Mouse (Mus musculus) gastrocnemius, postnatal 4 days (tissue): ENCODE results near the gene Id4. TPM values are rescaled to one million over a fixed set of nuclear protein-coding genes. Genes with fewer than 3 reads are reported as not detected.
A peak's percentile ranks its signal among the peaks of the same experiment; 100 is the strongest.

Experiments
- DNase-seq, 2 experiments: peaks; one replicate each; pipeline ENCODE4 v3.0.0; 2021 to 2022; ENCODE audit warnings: low spot score in 2 of 2, mixed read lengths in 2 of 2
- long read RNA-seq, 2 experiments: library from polyadenylated mRNA; stranded (forward); transcript quantifications; one replicate each; pipeline ENCODE4 v2.0.0; 2021
- total RNA-seq, 2 experiments: library from RNA; stranded (reverse); gene quantifications; 2 replicates each; pipeline ENCODE4 v1.2.3; 2021

Id4 gene
- 1 to 10 TPM; 2.8 to 4.3 TPM for total RNA-seq
- long read RNA-seq, experiment 1, transcript Id4-201 (3 exons, 3,849 nt): major isoform, 27 of 28 reads
- long read RNA-seq, experiment 1, partial matches to known transcripts: 0 of 28 reads
- long read RNA-seq, experiment 1, other reads (novel, unspliced or antisense): 1 of 28 reads
- long read RNA-seq, experiment 2, transcript Id4-201 (3 exons, 3,849 nt): major isoform, 14 of 17 reads
- long read RNA-seq, experiment 2, partial matches to known transcripts: 1 of 17 reads
- long read RNA-seq, experiment 2, other reads (novel, unspliced or antisense): 2 of 17 reads

DNA sequence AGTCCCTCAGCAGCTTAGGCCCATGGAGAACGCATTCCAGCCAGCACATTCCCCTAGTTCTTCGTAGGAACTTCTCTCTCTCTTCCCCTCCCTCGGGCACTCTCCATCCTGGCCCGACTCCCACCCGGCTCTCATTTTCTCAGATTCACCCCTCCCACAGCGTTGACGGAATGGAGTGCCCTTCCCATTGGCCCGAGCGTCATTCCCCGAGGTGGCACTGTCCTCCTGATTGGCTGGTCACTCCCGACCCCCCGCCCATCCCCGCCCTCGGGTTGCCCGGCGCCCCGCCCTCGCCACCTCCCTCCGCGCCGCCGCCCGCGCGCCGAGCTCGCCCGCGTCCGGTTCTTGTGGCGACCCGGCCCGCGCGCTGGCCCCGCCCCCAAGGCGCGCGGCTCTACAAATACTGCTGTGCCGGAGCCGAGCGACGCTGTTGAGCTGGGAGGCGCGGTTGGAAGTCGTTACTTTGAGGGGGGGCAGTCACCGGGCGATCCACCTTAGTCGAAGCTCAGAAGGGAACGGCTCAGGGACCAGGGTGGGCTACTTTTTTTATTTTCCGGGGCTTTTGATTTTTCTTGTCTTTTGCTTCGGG is at the start of gene Id4:
TSS of gene Id4 (plus strand) at position 539 of the 589 bp plus-strand sequence.
- DNase-seq: peak; percentile 88 to 94

DNA sequence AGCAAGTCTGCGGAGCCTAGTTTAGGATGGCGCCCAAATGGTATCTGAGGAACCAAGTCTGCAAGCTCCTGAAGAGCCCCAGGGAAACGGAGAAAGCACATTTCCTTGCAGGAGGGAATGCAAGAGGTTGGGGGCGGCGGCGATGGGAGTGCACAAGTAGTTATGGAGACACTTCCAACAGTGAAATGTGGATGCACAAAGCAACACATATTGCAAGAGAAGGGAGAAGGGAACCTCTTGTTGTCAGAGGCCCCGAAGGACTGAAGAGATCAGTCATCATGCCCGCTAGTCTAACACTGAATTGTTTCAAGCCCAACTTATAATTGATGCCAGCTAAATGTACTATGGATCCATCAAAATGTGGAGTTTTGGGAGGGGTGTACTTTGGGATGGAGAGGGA is 33.9 kb upstream of the Id4 start:
- peak in 1 of 2 experiments; percentile 29 for DNase-seq

DNA sequence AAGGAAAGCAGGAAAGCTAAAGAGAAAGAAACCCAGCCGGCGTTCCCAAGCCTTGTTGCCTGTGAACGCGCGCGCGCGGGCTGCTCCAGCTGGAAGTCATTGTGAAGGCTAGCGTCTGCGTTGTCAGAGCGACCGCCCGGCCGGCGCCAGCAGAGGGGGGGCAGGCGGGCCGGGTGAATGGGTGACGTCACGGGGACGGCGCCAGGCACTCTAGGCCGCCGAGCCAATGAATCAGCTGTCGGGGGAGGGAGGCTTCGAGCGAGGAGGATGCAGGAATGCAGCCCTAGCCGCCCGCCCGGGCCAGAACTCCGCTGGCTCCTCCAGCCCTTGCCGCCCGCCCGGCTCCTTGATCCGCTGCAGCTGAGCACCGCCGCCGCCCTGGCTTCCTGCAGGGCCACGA is 33.3 kb upstream of the Id4 start:
- DNase-seq: peak; percentile 93 to 95

DNA sequence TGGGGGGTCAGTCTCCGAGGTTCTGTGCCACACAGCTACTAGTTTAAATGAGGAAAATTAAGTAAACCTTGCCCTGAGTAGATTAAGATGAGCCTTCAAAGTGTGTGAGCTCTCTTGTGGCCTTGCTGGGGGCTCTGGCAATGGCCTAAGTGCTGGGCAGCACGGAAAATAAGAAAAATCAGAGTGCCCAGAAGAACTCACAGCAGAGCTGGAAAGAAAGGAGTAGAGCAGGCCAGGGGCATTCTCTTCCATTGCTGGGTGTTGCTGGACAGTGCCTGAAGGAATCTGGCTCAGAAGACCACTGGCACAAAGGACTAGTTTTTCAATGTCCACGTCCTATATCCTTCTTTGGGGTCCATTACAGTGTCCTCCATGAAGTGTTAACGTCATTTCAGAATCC is 32.9 kb upstream of the Id4 start:
- DNase-seq: no peak

DNA sequence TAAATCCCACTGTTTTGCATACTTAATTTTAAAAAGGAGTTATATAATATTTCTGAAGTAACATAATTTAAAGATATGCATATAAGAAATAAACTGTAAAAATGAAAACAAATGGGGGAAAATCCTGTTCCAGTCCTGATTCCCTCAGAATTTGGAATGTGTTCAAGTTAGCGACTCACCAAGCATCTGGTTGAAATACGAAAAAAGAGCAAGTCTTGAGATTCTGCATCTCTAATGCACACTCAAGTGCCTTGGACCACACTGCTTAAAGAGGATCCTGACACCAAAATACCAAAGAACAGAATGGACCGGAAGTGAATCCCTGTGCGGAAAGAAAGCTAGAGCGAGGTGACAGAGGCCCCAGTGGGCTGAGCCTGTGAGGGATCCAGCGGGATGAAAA is 30.0 kb upstream of the Id4 start:
- DNase-seq: no peak

DNA sequence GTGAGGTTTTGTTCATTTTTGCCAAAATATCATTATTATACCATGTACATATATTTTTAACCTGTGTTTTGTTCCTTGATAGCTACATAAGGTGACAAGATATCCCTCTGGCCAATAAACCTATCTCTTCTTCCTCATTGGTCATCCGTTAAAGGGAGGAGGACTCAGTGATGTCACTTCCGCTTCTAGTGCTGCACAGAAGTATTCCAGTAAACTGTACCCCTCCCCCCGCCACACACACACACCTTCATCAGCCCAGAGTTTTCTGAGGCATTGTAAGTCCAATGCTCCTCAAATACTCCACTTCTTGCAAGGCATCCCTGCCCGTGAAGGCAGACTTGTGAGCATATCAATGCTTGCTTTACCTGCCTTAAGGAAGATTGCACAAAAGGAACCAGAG is 24.6 kb upstream of the Id4 start:
- DNase-seq: no peak

DNA sequence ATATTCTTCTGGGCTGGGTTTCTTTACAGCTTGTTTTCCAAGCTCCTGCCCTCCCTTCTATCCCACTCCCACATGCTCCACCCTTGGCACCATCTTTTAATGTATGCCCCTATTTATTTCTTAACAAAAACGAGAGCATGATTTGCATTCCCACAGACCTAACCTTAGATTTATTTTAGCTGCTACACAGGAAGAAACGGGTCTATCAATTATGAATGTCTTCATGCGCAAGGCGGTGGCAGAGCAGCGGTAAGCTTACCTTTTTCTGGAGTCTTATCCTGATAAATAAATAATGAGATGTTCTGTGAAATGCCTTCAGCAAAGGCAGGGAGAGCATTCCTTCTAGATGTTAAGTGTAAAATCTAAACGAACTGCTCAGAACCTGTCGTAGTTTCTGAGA is 24.2 kb upstream of the Id4 start:
- DNase-seq: no peak

DNA sequence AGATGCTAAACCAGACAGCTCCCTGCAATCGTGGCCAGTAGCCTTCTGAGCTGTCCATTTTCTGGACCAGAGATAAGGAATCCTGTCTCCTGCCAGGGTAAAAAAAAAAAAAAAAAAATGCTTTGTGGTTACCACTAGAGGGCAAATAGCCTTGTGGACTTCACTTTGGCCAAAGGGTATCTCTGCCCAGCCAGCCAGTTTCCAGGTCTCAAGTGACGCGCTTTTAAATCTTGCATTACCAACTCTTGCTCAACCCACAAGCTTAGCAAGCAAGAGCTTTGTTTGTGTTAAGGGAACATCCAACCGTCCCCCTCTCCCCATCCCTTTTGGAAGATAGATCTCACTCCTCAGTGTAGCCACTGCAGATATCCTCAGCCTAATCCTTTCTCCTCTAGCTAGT is 23.5 kb upstream of the Id4 start:
- no peak for DNase-seq

DNA sequence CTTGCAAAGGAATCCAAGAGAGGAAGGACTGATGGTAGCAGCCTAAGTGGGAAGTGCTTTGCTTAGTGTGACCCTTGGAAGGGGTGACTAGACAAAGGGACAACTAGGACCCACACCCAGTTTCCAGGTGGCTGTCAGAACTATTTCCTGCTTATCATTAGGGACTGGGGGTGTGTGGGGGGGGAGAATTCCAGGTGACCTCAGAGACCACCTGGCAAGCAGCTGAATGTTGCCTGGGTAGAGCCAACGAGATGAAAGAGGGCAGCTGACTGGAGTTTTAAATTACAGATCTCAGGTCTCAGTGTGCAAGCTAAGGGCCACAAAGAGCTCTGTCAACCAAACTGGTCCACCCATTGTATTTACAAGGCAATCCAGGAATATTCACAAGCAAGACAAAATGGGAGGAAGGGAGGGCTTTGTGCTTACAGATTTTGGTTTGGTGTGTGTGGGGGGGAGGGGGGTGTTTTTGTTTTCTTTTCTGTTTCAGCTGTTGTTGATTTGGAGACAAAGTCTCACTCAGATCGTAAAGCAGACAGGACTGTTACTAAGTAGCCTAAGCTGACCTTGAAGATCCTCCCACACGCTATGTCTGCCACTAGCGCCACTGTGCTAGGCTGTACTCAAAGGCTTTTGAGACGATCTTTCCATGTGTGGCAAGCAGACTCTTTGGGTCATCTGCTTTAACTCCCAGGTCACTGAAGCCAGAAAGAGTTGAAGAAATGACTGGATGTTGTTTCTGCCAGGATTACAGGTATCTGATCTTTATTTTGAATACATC is 15.6 kb upstream of the Id4 start:
- DNase-seq: no peak

DNA sequence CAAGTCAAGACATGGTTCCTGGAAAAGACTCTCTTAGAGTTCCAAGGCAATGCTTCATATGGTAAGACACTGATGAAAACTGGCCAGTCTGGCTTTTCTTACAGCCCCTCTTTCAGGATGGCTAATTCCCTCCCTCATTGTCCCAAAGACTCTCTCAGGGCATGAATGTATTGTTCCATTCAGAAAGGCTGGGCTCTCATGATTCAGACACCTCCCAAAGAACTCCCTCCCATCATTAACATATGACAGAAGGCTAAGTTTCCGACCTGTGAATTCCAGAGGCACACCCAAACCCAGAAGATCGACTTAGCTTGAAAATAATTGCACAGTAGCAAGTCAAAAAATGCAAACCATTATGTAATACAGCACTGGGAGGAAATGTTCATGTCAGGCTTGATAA is 8.5 kb upstream of the Id4 start:
- DNase-seq: no peak

DNA sequence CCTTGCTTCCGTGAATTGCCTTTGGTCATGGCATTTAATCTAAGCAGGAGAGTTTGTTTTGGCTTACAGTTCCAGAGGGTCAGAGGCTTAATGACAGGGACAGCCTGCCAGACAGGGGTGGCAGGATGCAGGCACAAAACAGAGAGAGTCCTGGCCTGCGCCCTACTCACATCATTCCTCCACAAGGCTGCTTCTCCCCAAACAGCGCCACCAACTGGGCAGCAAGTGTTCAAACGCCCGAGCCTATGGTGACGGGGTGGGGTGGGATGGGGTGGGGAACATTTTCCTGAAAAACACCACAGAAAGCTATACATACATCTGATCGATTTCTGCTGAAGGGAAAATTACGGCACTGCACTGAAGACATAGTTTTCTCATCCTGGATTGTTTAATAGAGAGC is 6.0 kb upstream of the Id4 start:
- DNase-seq: no peak

DNA sequence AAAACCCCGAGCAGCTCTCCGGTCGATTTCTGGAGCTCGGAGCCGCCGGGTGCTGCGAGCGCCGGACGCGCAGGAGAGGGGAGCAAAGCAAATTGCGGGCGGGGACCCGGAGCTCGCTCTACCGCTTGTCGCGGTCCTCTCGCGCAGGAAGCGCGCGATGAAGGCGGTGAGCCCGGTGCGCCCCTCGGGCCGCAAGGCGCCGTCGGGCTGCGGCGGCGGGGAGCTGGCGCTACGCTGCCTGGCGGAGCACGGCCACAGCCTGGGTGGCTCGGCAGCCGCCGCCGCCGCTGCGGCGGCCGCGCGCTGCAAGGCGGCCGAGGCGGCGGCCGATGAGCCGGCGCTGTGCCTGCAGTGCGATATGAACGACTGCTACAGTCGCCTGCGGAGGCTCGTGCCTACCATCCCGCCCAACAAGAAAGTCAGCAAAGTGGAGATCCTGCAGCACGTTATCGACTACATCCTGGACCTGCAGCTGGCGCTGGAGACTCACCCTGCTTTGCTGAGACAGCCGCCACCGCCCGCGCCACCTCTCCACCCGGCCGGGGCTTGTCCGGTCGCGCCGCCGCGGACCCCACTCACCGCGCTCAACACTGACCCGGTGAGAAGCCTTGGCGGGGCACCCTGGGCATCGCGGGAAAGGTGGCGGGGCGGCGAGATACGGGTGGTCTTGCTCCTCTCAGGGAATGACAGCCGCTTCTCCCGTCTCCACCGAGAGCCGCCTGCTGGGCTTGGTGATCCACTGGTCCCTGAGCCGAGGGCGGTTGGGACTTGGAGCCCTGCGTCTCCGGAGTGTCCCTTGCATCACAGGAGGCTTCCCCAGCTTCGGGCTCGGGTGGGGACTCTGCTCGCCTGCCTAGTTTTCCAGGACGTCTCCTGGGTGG is 553 bp downstream of the Id4 start:
- peak; percentile 36 to 59 for DNase-seq

DNA sequence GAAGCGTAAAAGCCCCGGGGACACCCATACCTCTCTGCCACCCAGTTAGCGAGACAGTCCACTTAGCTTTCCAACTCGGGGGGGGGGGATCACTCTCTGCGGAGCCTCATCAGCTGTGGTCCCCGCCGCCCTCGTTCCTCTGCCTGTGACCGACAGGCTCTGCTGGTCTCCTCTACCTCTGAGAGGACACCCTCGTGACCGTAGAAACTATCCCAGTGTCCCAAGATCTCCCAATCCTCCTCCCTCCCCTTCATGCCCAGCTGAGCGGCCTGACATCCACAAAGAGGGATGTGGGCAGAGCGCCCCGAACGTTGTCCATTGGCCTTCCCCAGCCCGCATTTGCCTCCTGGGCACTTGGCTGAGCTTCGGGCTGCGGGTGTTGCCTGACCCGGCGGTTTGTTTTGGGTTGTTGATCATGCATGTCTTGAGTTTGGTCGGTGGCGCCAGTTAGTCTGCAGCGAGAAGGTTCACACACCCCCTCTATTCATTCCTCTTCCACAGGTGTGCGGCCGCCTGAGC is 1.5 kb downstream of the Id4 start:
- peak in 1 of 2 experiments; percentile 22 for DNase-seq

DNA sequence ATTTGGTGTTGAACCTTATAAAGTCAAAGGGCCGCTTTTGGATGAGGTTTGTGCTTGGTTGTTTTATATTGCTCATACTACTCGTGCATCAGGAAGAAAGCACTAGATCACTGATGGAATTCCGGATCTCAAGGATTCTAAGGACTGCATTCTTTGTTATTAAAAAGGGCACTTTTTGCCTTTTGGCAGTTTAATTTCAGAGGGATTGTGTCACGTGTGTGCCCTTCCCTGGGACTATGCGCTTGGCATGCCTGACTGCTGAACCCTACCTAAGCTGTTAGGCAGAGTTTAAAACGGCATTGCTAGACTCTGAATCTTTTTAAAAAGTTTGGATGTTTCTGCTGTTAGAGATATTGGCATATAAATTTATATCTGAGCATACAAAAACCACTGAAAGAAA is 4.0 kb downstream of the Id4 start:
- no peak for DNase-seq

DNA sequence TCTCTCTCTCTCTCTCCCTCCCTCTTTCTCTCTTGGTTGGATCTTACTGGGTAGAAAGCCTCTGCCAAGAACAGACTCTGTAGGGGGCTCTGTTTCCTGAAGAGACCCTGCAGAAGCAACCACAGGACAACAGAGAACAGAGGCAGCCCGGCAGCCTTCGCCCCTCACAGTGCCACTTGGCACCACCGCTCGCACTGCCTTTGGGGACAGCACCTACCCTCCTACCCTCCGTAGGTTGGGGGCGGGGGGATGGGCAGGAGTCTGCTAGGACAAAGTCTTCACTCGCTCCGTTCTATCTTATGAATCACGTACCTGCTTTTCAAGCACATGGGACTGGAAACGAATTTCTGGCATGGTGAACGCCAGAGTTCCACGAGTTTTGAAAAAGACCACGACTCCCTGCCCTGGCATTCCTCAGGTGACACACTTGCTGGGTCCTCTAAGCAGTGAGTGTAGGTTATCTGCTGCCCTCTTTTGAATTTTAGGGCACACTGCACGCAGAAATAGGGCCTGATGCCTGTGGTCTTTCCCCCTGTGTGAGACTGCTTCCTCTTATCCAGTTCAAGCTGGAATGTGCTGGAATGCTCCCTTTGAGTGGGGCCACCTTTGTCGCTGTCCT is 12.5 kb downstream of the Id4 start:
- DNase-seq: peak in 1 of 2 experiments; percentile 23

DNA sequence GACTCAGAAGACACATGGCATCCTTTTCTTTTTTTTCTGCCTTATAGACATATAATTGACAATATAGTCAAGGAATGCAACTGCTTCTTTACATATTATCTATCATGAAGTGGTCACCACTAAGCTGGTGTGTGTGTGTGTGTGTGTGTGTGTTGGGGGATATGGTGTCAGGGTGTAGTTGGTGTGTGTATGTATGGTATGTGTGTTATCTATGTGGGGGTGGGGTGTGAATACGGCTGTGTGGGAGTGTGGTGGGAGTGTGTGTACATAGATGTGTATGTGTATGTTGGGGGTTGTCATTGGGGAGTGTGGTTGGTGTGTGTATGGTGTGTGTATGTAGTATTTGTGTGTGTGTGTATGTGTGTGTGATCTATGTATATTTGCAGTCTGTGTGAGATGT is 13.1 kb downstream of the Id4 start:
- DNase-seq: no peak

DNA sequence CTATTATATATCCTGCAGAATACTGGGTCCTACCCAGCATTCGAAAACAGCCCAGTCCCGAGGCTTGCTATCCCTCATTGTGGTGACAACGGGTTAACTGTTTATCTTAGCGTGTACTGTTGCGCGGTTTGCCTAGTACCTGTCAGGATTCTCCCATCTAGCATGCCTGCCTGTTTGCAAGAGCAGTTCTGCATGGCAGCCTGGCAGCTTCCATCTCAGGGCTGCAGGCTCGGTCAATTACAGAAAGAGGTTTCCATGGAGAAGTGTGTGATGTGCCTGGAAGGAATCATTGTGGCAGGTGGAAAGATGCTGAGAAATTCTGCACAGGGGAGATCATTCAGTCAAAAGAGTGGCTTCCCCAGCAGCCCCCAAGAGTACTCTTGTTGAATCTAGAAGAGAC is 16.0 kb downstream of the Id4 start:
- no peak for DNase-seq

DNA sequence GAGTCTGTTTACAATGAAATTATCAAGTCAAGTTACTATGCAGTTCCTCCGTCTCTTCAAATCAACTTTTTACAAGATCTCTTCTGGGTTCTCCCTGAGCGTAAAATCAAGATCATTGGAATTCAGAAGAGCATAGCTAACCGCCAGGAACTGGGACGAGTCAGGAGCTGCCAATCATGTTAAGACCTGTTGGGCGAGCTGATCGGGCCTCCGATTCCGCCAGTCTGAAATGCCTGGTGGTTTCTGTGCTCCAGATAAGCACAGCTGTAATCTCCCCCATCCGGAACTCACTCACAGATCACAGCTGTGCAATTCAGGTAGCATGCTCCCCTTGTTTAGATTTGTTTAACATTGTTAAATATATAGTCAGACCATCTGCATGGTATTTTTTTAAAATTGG is 23.4 kb downstream of the Id4 start:
- no peak for DNase-seq

DNA sequence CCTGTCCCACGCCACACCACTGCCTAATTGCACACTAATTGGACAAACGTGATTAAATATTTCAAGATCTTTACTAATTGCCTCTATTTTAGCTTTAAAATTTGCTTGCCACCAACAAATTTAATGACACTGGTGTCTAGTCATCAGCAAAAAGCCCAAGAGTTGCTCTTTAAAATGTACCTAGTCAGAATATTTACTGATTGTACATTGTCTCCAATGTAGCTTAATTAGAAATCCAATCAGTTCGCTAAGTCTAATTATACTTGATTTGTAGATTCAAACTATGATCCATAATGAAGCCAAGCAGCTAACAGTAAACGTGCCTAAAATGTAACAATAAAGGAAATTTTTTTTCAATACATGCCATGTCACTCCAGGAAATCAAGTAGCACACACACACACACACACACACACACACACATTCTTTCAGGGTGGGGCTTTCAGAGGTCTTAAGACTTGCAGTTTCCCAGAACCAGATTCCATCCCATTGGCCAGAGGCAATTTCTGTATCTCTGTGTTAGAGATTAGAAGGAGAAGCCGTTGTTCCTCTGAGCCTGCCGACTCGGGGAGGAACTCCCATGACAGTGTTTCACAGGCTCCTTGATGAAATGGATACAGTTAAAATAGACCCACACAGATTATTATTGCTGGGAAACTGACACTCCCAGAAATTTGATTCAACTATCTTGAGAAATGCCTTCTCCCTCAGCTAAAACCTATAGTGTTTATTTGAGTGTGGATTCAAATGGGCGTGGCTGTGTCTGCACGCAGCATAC is 24.1 kb downstream of the Id4 start:
- no peak for DNase-seq

DNA sequence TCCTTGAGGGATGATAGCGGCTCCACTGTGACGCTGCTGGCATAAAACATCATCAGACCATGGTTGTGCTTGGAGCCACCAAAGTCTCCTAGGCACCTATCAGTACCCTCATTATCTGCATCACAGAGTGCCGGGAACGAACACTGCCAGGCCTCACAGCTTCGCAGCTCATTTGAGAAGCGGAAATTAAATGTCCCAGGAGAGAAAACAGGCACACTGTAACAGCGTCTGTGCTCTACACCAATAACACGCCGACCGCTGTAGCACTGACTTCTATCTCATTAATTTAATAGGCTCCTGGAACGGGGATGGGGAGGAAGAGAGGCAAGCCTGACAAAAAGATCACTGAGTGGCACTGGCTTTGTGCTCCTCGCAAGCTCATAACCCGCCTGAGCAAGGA is 29.4 kb downstream of the Id4 start:
- DNase-seq: no peak
